ENCODE assay signal across 7 mouse cellular contexts in genomic region chr1:64738180-64738555, GRCm38 (mm10). TPM values are rescaled to one million over a fixed set of nuclear protein-coding genes. Genes with fewer than 3 reads are reported as not detected.
DNase-seq lines count a peak whose midpoint lies in the region; ATAC-seq and TF ChIP-seq lines count a peak whose summit lies in the region.

No protein-coding gene starts in this region.

- H3K27ac ChIP-seq in CH12.LX (ENCODE audit: insufficient read depth, low read depth) (no peak overlapping the region), ES-E14 (ENCODE audit: insufficient read depth, low read depth, low read length, poor library complexity, severe bottlenecking) (no peak overlapping the region)
- no peak overlapping the region for H3K27ac ChIP-seq in forebrain, embryonic 14.5 days (ENCODE audit: low read depth, low read length)
- H3K27ac ChIP-seq in midbrain, embryonic 13.5 days = no peak overlapping the region

- no peak for TF ChIP-seq RAD21 in CH12.LX (IDR thresholded peaks at IDR 0.05; ENCODE audit: low read depth, low read length)

- WGBS in forebrain, embryonic 14.5 days = under 1% methylated on average over 11 of the region's 11 CpGs
- under 1% methylated on average over 11 of the region's 11 CpGs for WGBS in large intestine, adult 2 months
- under 1% methylated on average over 11 of the region's 11 CpGs for WGBS in midbrain, embryonic 13.5 days

- no peaks in the 10 kb centered on the region for H3K79me2 ChIP-seq in CH12.LX (replicated peaks; ENCODE audit: control insufficient read depth, extremely low read depth, insufficient read depth, poor library complexity, severe bottlenecking)

- no peak for TF ChIP-seq POLR2A in CH12.LX (IDR thresholded peaks at IDR 0.05; ENCODE audit: low read depth, low read length)

- ATAC-seq in forebrain, embryonic 14.5 days = peak; percentile 4; the same call in 1 of the 2 replicates
- no peak for ATAC-seq in midbrain, embryonic 13.5 days
- ATAC-seq in cerebellum, adult (ENCODE audit: insufficient number of reproducible peaks, low FRiP score, low TSS enrichment) = no peak; the same call in 1 of the 2 replicates

- peaks cover 1% of the 10 kb centered on the region for H3K27me3 ChIP-seq in CH12.LX (replicated peaks)
- H3K27me3 ChIP-seq in forebrain, embryonic 14.5 days (replicated peaks; ENCODE audit: control insufficient read depth, insufficient read depth, low read length) = peaks cover 55% of the 10 kb centered on the region
- peaks cover 62% of the 10 kb centered on the region for H3K27me3 ChIP-seq in midbrain, embryonic 13.5 days

- H3K4me3 ChIP-seq in CH12.LX (replicated peaks in 1 of 3; ENCODE audit: low read depth in 2 of 3, low read length in 2 of 3, poor library complexity in 1 of 3) = peak overlapping the region; percentile 53 to 65 (median 56)
- peak overlapping the region; percentile 63 to 80 for H3K4me3 ChIP-seq in ES-E14 (ENCODE audit: insufficient read depth in 1 of 2, low read depth in 1 of 2, low read length in 2 of 2, poor library complexity in 1 of 2, severe bottlenecking in 1 of 2)
- H3K4me3 ChIP-seq in forebrain, embryonic 14.5 days (ENCODE audit: low read depth, low read length) = peak overlapping the region; percentile 59
- peak overlapping the region; percentile 59 for H3K4me3 ChIP-seq in midbrain, embryonic 13.5 days (replicated peaks)

- peak overlapping the region; percentile 84 for H3K4me2 ChIP-seq in CH12.LX (ENCODE audit: insufficient read depth, low read depth, poor library complexity, severe bottlenecking)
- H3K4me2 ChIP-seq in forebrain, embryonic 14.5 days (ENCODE audit: low read length) = peak overlapping the region; percentile 97
- H3K4me2 ChIP-seq in midbrain, embryonic 13.5 days (replicated peaks) = peak overlapping the region; percentile 94

- peaks cover 6% of the 10 kb centered on the region in 2 experiments; a peak in 3 of 4 replicates for H3K4me1 ChIP-seq in CH12.LX (ENCODE audit: control insufficient read depth in 1 of 2, insufficient read depth in 2 of 2)
- peaks cover 5 to 7% of the 10 kb centered on the region in 2 experiments; a peak in 3 of 4 replicates for H3K4me1 ChIP-seq in ES-E14 (ENCODE audit: control insufficient read depth in 2 of 2, insufficient read depth in 2 of 2, low read length in 2 of 2, poor library complexity in 1 of 2)
- H3K4me1 ChIP-seq in forebrain, embryonic 14.5 days (ENCODE audit: control insufficient read depth, insufficient read depth, low read length) = peaks cover 19% of the 10 kb centered on the region
- H3K4me1 ChIP-seq in midbrain, embryonic 13.5 days (replicated peaks) = peaks cover 46% of the 10 kb centered on the region

- H3K9me3 ChIP-seq in CH12.LX (replicated peaks; ENCODE audit: low read length) (peaks cover 14% of the 10 kb centered on the region), ES-E14 (ENCODE audit: control insufficient read depth, insufficient read depth, low read depth, low read length) (no peaks in the 10 kb centered on the region)
- no peaks in the 10 kb centered on the region for H3K9me3 ChIP-seq in forebrain, embryonic 14.5 days (replicated peaks; ENCODE audit: control insufficient read depth, low read length)
- no peaks in the 10 kb centered on the region for H3K9me3 ChIP-seq in midbrain, embryonic 13.5 days

- dilution Hi-C loops in CH12.LX (cut with MboI; ENCODE audit: extremely low pct_ligation_motif_present, extremely low pct_unique_long_range_greater_than_20kb, low sequenced_read_pairs) = no loop called here

- TF ChIP-seq EP300 in CH12.LX (IDR thresholded peaks at IDR 0.05; ENCODE audit: low read length) = no peak

- H3K9ac ChIP-seq in CH12.LX (ENCODE audit: insufficient read depth, low read depth) = peak overlapping the region; percentile 32; the same call in 1 of the 2 replicates
- H3K9ac ChIP-seq in ES-E14 (ENCODE audit: insufficient read depth, low read depth, low read length, poor library complexity, severe bottlenecking) = peak overlapping the region; percentile 80
- peak overlapping the region; percentile 14; the same call in 1 of the 2 replicates for H3K9ac ChIP-seq in forebrain, embryonic 14.5 days (ENCODE audit: low read length)
- H3K9ac ChIP-seq in midbrain, embryonic 13.5 days (replicated peaks) = no peak overlapping the region

- in situ Hi-C loops in CH12.LX (cut with MboI; ENCODE audit: low pct_ligation_motif_present, low pct_unique_long_range_greater_than_20kb, low sequenced_read_pairs) (no loop called here), ES-E14 (cut with MboI; ENCODE audit: low sequenced_read_pairs in 2 of 2, unreplicated experiment in 2 of 2) (no loop called here)

- peaks cover 0 to 18% of the 10 kb centered on the region in 2 experiments for H3K36me3 ChIP-seq in CH12.LX (replicated peaks in 1 of 2; ENCODE audit: control insufficient read depth in 1 of 2, insufficient read depth in 1 of 2, low read length in 1 of 2)
- H3K36me3 ChIP-seq in ES-E14 (ENCODE audit: control insufficient read depth, insufficient read depth, low read length, poor library complexity, severe bottlenecking) = peaks cover 24% of the 10 kb centered on the region
- no peaks in the 10 kb centered on the region for H3K36me3 ChIP-seq in forebrain, embryonic 14.5 days (ENCODE audit: control insufficient read depth, insufficient read depth, low read length)
- no peaks in the 10 kb centered on the region for H3K36me3 ChIP-seq in midbrain, embryonic 13.5 days

- DNase-seq in CH12.LX (ENCODE audit: extremely low read depth) = no peak
- DNase-seq in ES-E14 (ENCODE audit: low read depth, low spot score) = no peak
- DNase-seq in forebrain, embryonic 14.5 days (ENCODE audit: low spot score) = no peak
- DNase-seq in large intestine, adult 2 months (ENCODE audit: low read depth, low spot score) = peak; percentile 58
- no peak for DNase-seq in thymus, postnatal 14 days

- TF ChIP-seq CTCF in CH12.LX (conservative IDR thresholded peaks at IDR 0.05 in 1 of 2, IDR thresholded peaks at IDR 0.05 in 1 of 2; ENCODE audit: low read depth in 2 of 2, low read length in 2 of 2) = no peak

TF ChIP-seq in CH12.LX, 34 proteins besides CTCF, POLR2A, EP300 and RAD21:
- TF ChIP-seq MXI1 (IDR thresholded peaks at IDR 0.05; ENCODE audit: low read depth, low read length) (peak; percentile 40; the same call in 1 of the 2 replicates), CHD1 (IDR thresholded peaks at IDR 0.05; ENCODE audit: low read depth, low read length) (no peak), USF2 (conservative IDR thresholded peaks at IDR 0.05; ENCODE audit: low read depth, low read length) (no peak), ZC3H11A (IDR thresholded peaks at IDR 0.05; ENCODE audit: low read depth, low read length) (no peak), SMC3 (IDR thresholded peaks at IDR 0.05; ENCODE audit: low read depth, low read length) (no peak), RCOR1 (conservative IDR thresholded peaks at IDR 0.05; ENCODE audit: low read depth, low read length) (no peak), NRF1 (IDR thresholded peaks at IDR 0.05; ENCODE audit: low read depth, low read length) (no peak), TCF12 (IDR thresholded peaks at IDR 0.05; ENCODE audit: low read depth, low read length) (no peak), NELFE (IDR thresholded peaks at IDR 0.05; ENCODE audit: low read depth, low read length) (no peak), CHD2 (IDR thresholded peaks at IDR 0.05; ENCODE audit: low read length) (no peak), MAX (IDR thresholded peaks at IDR 0.05; ENCODE audit: low read length) (0 out of 2 replicates have a peak, but pooled peaks have one; percentile 20), ZNF384 (IDR thresholded peaks at IDR 0.05; ENCODE audit: low read depth, low read length) (no peak), KAT2A (IDR thresholded peaks at IDR 0.05; ENCODE audit: insufficient replicate concordance, low read length) (no peak)

TF ChIP-seq in ES-E14, 5 proteins besides CTCF, POLR2A, EP300 and RAD21:
- no peak for TF ChIP-seq ZC3H11A (IDR thresholded peaks at IDR 0.05; ENCODE audit: borderline replicate concordance, low read depth, low read length)
- no peak for TF ChIP-seq ZNF384 (IDR thresholded peaks at IDR 0.05; ENCODE audit: low read depth, low read length)
- TF ChIP-seq HCFC1 (IDR thresholded peaks at IDR 0.05; ENCODE audit: borderline replicate concordance, insufficient read depth, low read length) = no peak
- no peak for TF ChIP-seq MAFK (IDR thresholded peaks at IDR 0.05; ENCODE audit: insufficient read depth, low read depth, low read length)
- no peak for TF ChIP-seq CHD2 (IDR thresholded peaks at IDR 0.05; ENCODE audit: low read depth, low read length)

RNA-seq across cellular contexts. Expression of gene Fzd5, which starts 0.6 kb away (rescaled TPM):
- total RNA-seq in CH12.LX (2012; rRNA removed) = 0.84 and 1.1 TPM in 2 replicates
- total RNA-seq in CH12.LX (2014; rRNA removed) = 0.23 and 0.40 TPM in 2 replicates
- 0.31 and 0.47 TPM in 2 replicates for polyA plus RNA-seq in CH12.LX (2012; ENCODE audit: insufficient read length, low read depth)
- 84.7 and 142 TPM in 2 replicates for total RNA-seq in ES-E14 (2012; rRNA removed)
- polyA plus RNA-seq in forebrain, embryonic 14.5 days (2014; fragmentation: Nextera tagmentation; extraction: Ambion mirVana) = 0.88 and 0.91 TPM in 2 replicates
- 36.4 and 87.3 TPM in 2 replicates for polyA plus RNA-seq in large intestine, adult 2 months (2012; rRNA removed)
- polyA plus RNA-seq in midbrain, embryonic 13.5 days (2015; fragmentation: Nextera tagmentation; extraction: Ambion mirVana) = 0.40 and 0.46 TPM in 2 replicates

RNA-seq across cellular contexts. Expression of gene Ccnyl1, which starts 47.9 kb away (rescaled TPM):
- total RNA-seq in CH12.LX (2012; rRNA removed) (2.8 and 3.4 TPM in 2 replicates), CH12.LX (2014; rRNA removed) (5.3 and 5.6 TPM in 2 replicates), ES-E14 (2012; rRNA removed) (14.6 and 24.9 TPM in 2 replicates)
- polyA plus RNA-seq in CH12.LX (2012; ENCODE audit: insufficient read length, low read depth) = 7.8 and 9.0 TPM in 2 replicates
- polyA plus RNA-seq in forebrain, embryonic 14.5 days (2014; fragmentation: Nextera tagmentation; extraction: Ambion mirVana) = 6.6 and 6.9 TPM in 2 replicates
- polyA plus RNA-seq in large intestine, adult 2 months (2012; rRNA removed) = 11.3 and 21.9 TPM in 2 replicates
- 5.0 and 6.0 TPM in 2 replicates for polyA plus RNA-seq in midbrain, embryonic 13.5 days (2015; fragmentation: Nextera tagmentation; extraction: Ambion mirVana)

Comparison
In these comparisons a context has a peak if more than half of its experiments do, and no peak if none do; other contexts are left out.
1. RNA of gene Fzd5, which starts 0.6 kb away (polyA plus RNA-seq): 36.4 to 87.3 TPM in large intestine, adult 2 months; 0.88 to 0.91 TPM in forebrain, embryonic 14.5 days, 0.31 to 0.47 TPM in CH12.LX and 0.40 to 0.46 TPM in midbrain, embryonic 13.5 days; every median in the first group is over 10 times any median in the second.
2. Peak in every context shown above with its lines, with median percentiles within 50 percentile points of each other: H3K4me2 ChIP-seq and H3K4me3 ChIP-seq.